Mouse (Mus musculus): ENCODE data around the gene Sh3d19.
"Not testable (repeated sequence)": the region's sequence is repeated elsewhere in the genome, so short reads cannot be mapped to it uniquely, and the experiment has no call there.

Gene Sh3d19

GRCm38 (mm10) chr3:85980036-85980435 is 9.1 kb downstream of the Sh3d19 start:
- DNase-seq (ENCODE audit: low spot score in 2 of 2) = no peak

GRCm38 (mm10) chr3:85981761-85982160 is 10.9 kb downstream of the Sh3d19 start:
- not testable (repeated sequence) for DNase-seq (ENCODE audit: low spot score in 2 of 2)

GRCm38 (mm10) chr3:85984537-85984936 is 13.6 kb downstream of the Sh3d19 start:
- DNase-seq (ENCODE audit: low spot score in 2 of 2) = no peak

GRCm38 (mm10) chr3:85987225-85987624 is 16.3 kb downstream of the Sh3d19 start:
- no peak for DNase-seq (ENCODE audit: low spot score in 2 of 2)

GRCm38 (mm10) chr3:85991140-85991801 is 20.4 kb downstream of the Sh3d19 start:
- no peak for DNase-seq (ENCODE audit: low spot score in 2 of 2)

- DNase-seq (ENCODE audit: low spot score in 2 of 2) = no peak
These were observed 20.9 kb downstream of the Sh3d19 start for GRCm38 (mm10) chr3:85991802-85992156.

GRCm38 (mm10) chr3:85993744-85994143 is 22.8 kb downstream of the Sh3d19 start:
- DNase-seq (ENCODE audit: low spot score in 2 of 2) = no peak

GRCm38 (mm10) chr3:85994645-85995044 is 23.7 kb downstream of the Sh3d19 start:
- no peak for DNase-seq (ENCODE audit: low spot score in 2 of 2)

GRCm38 (mm10) chr3:86001271-86001670 is 30.4 kb downstream of the Sh3d19 start:
- no peak for DNase-seq (ENCODE audit: low spot score in 2 of 2)

- no peak for DNase-seq (ENCODE audit: low spot score in 2 of 2)
These were observed 31.5 kb downstream of the Sh3d19 start, which contains the start of gene Prss48 for GRCm38 (mm10) chr3:86002423-86002822. Prss48 (minus strand) TSS chr3:86002491.

- DNase-seq (ENCODE audit: low spot score in 2 of 2) = no peak
These were observed 32.0 kb downstream of the Sh3d19 start for GRCm38 (mm10) chr3:86002940-86003339.

- DNase-seq (ENCODE audit: low spot score in 2 of 2) = no peak
These were observed 33.8 kb downstream of the Sh3d19 start for GRCm38 (mm10) chr3:86004751-86005150.

- no peak for DNase-seq (ENCODE audit: low spot score in 2 of 2)
These were observed 39.7 kb downstream of the Sh3d19 start for GRCm38 (mm10) chr3:86010618-86011017.

GRCm38 (mm10) chr3:86011373-86011772 is 40.5 kb downstream of the Sh3d19 start:
- no peak for DNase-seq (ENCODE audit: low spot score in 2 of 2)

GRCm38 (mm10) chr3:86011833-86012232 is 40.9 kb downstream of the Sh3d19 start:
- DNase-seq (ENCODE audit: low spot score in 2 of 2) = no peak

- no peak for DNase-seq (ENCODE audit: low spot score in 2 of 2)
These were observed 42.9 kb downstream of the Sh3d19 start for GRCm38 (mm10) chr3:86013837-86014236.

GRCm38 (mm10) chr3:86016965-86017364 is 46.1 kb downstream of the Sh3d19 start:
- DNase-seq (ENCODE audit: low spot score in 2 of 2) = no peak

- DNase-seq (ENCODE audit: low spot score in 2 of 2) = peak; percentile 44 to 64
These were observed 46.6 kb downstream of the Sh3d19 start for GRCm38 (mm10) chr3:86017484-86017883.

- no peak for DNase-seq (ENCODE audit: low spot score in 2 of 2)
These were observed 50.2 kb downstream of the Sh3d19 start for GRCm38 (mm10) chr3:86020921-86021650.

GRCm38 (mm10) chr3:86021651-86022050 is 50.7 kb downstream of the Sh3d19 start:
- no peak for DNase-seq (ENCODE audit: low spot score in 2 of 2)

- no peak for DNase-seq (ENCODE audit: low spot score in 2 of 2)
These were observed 53.3 kb downstream of the Sh3d19 start for GRCm38 (mm10) chr3:86024065-86024795.

- DNase-seq (ENCODE audit: low spot score in 2 of 2) = no peak
These were observed 54.6 kb downstream of the Sh3d19 start for GRCm38 (mm10) chr3:86025341-86026137.

Data from right cerebral cortex, postnatal 10 days (tissue).